Mouse (Mus musculus): ENCODE measurements around the gene Galnt17. TPM values are rescaled to one million over a fixed set of nuclear protein-coding genes. Genes with fewer than 3 reads are reported as not detected.

Galnt17 gene
- polyA plus RNA-seq, 1 experiment from 2014 or later = 0.09 TPM

DNA sequence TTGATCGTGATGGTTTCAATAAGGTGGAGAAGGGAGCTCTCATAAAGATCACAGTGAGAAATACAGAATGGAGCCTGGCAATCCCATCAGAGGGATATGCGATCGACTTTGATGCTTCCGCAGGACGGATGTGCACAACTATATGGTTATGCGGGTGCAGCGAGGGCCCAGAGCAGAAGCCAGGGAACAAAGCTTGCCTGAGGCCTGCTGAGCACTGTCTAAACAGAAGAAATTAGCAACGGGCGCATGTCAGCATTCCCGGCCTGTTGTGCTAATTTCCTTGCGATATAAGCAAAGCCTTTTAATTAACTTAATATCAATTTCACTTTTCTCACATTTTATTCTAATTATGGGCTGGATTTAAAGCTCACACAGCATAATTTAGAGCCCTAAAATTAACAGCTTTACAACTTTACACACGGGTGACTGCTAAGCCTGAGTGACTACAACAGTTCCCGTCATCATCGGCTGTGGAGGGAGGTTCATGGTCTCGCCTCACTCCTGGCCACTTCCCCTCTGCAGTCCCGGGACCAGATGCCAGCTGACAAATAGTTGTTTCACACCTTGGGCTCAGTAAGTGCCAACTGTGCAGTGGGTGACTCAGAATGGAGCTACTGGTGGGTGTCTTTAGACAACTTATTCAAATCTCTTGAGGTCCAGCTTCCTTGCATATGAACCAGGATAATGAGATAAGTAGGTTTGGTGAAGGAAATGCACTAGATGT lies 14.4 kb downstream of the Galnt17 start:
- no peak for ATAC-seq (ENCODE audit: insufficient read depth)
- H3K9me3 ChIP-seq (replicated peaks) = no peaks in the 10 kb centered on the region
- H3K4me1 ChIP-seq (replicated peaks) = no peaks in the 10 kb centered on the region
- H3K36me3 ChIP-seq (replicated peaks) = no peaks in the 10 kb centered on the region
- no peak overlapping the region for H3K4me3 ChIP-seq (replicated peaks)
- H3K4me2 ChIP-seq = no peak overlapping the region
- no peak overlapping the region for H3K9ac ChIP-seq
- WGBS (ENCODE audit: insufficient replicate concordance) = 66% methylated on average over 16 of the region's 16 CpGs
- no peaks in the 10 kb centered on the region for H3K27me3 ChIP-seq
- no peak overlapping the region for H3K27ac ChIP-seq (replicated peaks)

DNA sequence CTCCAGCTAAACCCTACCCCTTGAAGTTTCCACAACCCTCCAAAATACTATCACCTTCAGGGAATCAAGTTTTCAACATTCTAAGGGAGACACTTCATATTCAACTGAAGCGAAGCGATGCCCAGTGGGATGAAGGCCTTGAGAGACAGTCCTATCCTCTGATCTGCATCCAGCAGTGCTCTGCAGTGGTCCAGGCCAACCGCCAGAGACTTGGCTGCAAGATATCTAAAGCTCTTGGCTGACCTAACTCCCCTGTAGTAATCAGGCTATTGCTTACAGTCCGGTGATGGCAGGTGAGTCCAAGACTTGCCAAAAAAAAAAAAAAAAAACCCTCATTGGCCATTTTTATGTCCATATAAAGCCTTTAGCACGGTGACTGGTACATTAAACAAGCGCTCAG lies 21.2 kb downstream of the Galnt17 start:
- no peaks in the 10 kb centered on the region for H3K27me3 ChIP-seq
- no peak overlapping the region for H3K4me2 ChIP-seq
- H3K27ac ChIP-seq (replicated peaks) = no peak overlapping the region
- no peaks in the 10 kb centered on the region for H3K4me1 ChIP-seq (replicated peaks)
- no peaks in the 10 kb centered on the region for H3K36me3 ChIP-seq (replicated peaks)
- WGBS (ENCODE audit: insufficient replicate concordance) = 71% methylated on average over 6 of the region's 6 CpGs
- no peak for ATAC-seq (ENCODE audit: insufficient read depth)
- no peaks in the 10 kb centered on the region for H3K9me3 ChIP-seq (replicated peaks)
- no peak overlapping the region for H3K9ac ChIP-seq
- H3K4me3 ChIP-seq (replicated peaks) = no peak overlapping the region

DNA sequence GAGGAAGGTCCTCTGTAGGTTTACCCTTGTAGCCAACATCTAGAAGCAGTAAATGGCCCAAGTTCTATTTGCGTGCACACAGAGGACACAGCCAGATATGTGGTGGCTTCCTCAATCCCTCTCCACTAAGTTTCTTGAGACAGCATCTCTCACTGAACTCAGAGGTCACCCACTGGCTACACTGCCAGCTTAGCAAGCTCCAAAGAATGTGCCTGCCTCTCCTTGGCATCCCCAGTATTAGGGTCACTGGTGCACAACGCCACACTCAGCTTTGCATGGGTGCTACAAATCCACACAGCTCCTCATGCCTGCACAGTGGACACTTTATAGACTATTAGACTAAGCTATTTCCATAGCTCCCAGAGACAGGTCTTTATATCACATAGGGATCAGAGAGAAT lies 21.6 kb downstream of the Galnt17 start:
- Histone ChIP-seq H3K4me2 (no peak overlapping the region), H3K4me3 (replicated peaks) (no peak overlapping the region), H3K4me1 (replicated peaks) (no peaks in the 10 kb centered on the region), H3K36me3 (replicated peaks) (no peaks in the 10 kb centered on the region), H3K27ac (replicated peaks) (no peak overlapping the region), H3K27me3 (no peaks in the 10 kb centered on the region), H3K9me3 (replicated peaks) (no peaks in the 10 kb centered on the region), H3K9ac (no peak overlapping the region)
- 52% methylated on average over 2 of the region's 2 CpGs for WGBS (ENCODE audit: insufficient replicate concordance)
- no peak for ATAC-seq (ENCODE audit: insufficient read depth)

DNA sequence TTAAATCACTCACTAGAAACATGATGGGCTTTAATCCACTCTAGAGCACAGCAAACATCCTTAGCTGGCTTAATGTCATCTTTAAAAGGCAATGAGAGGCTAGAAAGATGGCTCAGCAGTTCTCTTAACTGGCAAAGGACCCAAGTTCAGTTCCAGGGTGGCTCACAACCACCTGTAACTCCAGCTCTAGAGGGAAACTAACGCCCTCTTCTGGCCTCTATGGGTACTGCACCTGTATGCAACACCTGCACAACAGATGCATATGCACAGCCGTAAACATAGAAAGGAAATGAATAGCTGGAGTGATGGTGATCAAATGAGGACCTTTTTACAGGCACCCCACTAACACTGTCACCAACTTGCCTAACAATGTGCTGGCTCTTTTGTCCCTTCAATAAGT lies 27.9 kb downstream of the Galnt17 start:
- Histone ChIP-seq H3K9ac (no peak overlapping the region), H3K4me2 (no peak overlapping the region)
- WGBS (ENCODE audit: insufficient replicate concordance) = 36% methylated on average over 2 of the region's 2 CpGs

DNA sequence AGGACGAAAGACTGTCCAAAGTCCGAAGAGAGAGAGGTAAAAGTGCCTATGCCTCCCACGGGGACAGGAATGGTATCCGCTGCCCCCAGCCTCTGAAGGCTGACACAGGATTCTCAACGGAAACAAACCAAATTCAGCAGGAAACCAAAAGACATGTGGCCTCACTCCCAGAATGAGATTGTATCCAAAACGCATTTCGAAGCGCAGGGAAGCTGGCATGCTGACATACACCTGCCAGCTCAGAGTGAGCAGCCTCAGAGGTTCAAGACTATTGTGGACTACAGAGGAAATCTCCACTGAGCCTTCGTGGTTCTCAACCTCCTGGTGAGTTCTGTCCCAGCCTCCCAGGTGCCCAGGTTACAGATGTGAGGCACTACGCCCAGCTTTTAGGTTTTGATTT lies 29.0 kb downstream of the Galnt17 start:
- H3K27me3 ChIP-seq = no peaks in the 10 kb centered on the region
- H3K4me1 ChIP-seq (replicated peaks) = no peaks in the 10 kb centered on the region
- H3K4me3 ChIP-seq (replicated peaks) = no peak overlapping the region
- H3K27ac ChIP-seq (replicated peaks) = no peak overlapping the region
- WGBS (ENCODE audit: insufficient replicate concordance) = 54% methylated on average over 10 of the region's 10 CpGs
- H3K4me2 ChIP-seq = no peak overlapping the region
- ATAC-seq (ENCODE audit: insufficient read depth) = no peak
- H3K9ac ChIP-seq = no peak overlapping the region
- H3K9me3 ChIP-seq (replicated peaks) = 0 out of 2 replicates have a peak, but pooled peaks cover 4% of the 10 kb centered on the region
- no peaks in the 10 kb centered on the region for H3K36me3 ChIP-seq (replicated peaks)

More for the DNA sequence above, 27.9 kb downstream of the Galnt17 start:
- no peaks in the 10 kb centered on the region for H3K4me1 ChIP-seq (replicated peaks)
- H3K9me3 ChIP-seq (replicated peaks) = 0 out of 2 replicates have a peak, but pooled peaks cover 4% of the 10 kb centered on the region
- no peaks in the 10 kb centered on the region for H3K36me3 ChIP-seq (replicated peaks)
- H3K27ac ChIP-seq (replicated peaks) = no peak overlapping the region
- ATAC-seq (ENCODE audit: insufficient read depth) = no peak
- H3K4me3 ChIP-seq (replicated peaks) = no peak overlapping the region
- H3K27me3 ChIP-seq = no peaks in the 10 kb centered on the region

DNA sequence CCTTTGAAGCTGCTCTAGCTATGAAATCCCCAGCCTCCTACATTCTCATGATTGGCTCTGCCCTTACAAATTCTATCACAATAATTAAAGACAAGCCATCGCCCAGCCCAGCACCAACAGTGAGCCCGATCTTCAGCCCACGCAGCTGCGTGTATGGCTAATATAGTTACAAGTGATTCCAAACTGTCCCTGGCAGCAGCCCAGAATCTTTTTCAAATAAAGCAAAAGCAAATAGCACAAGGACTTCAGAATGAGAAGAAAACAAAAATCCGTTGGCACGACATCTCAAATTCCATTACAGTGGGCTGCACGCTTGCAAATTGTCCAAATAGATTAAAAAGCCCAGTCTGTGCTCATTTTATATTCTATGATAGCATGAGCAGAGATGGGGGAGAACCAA lies 31.1 kb downstream of the Galnt17 start:
- Histone ChIP-seq H3K4me3 (replicated peaks) (no peak overlapping the region), H3K9ac (no peak overlapping the region), H3K36me3 (replicated peaks) (no peaks in the 10 kb centered on the region), H3K27me3 (no peaks in the 10 kb centered on the region), H3K27ac (replicated peaks) (no peak overlapping the region), H3K4me1 (replicated peaks) (no peaks in the 10 kb centered on the region), H3K4me2 (no peak overlapping the region), H3K9me3 (replicated peaks) (0 out of 2 replicates have a peak, but pooled peaks cover 4% of the 10 kb centered on the region)
- WGBS (ENCODE audit: insufficient replicate concordance) = 74% methylated on average over 7 of the region's 7 CpGs
- ATAC-seq (ENCODE audit: insufficient read depth) = no peak

DNA sequence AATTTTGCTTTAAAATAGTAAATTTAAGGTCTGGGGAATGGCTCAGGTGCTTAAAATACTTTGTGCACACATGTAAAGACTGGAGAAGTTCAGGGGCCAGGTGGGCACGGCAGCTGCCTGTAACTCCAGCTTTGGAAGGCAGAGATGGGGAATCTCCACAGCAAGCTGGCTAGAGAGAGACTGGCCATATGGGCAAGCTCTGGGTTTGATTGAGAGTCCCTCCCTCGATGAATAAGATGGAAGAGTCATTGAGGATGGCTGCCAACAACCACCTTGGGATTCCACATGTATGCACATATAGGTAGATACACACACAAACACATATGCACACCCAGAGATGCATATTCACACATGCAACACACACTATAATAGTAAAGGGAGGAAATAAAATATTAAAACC lies 42.0 kb downstream of the Galnt17 start:
- Histone ChIP-seq H3K4me3 (replicated peaks) (no peak overlapping the region), H3K27me3 (no peaks in the 10 kb centered on the region), H3K9ac (no peak overlapping the region), H3K9me3 (replicated peaks) (no peaks in the 10 kb centered on the region), H3K4me1 (replicated peaks) (no peaks in the 10 kb centered on the region), H3K27ac (replicated peaks) (no peak overlapping the region), H3K36me3 (replicated peaks) (no peaks in the 10 kb centered on the region), H3K4me2 (no peak overlapping the region)
- WGBS (ENCODE audit: insufficient replicate concordance) = 39% methylated on average over 2 of the region's 2 CpGs
- ATAC-seq (ENCODE audit: insufficient read depth) = no peak

DNA sequence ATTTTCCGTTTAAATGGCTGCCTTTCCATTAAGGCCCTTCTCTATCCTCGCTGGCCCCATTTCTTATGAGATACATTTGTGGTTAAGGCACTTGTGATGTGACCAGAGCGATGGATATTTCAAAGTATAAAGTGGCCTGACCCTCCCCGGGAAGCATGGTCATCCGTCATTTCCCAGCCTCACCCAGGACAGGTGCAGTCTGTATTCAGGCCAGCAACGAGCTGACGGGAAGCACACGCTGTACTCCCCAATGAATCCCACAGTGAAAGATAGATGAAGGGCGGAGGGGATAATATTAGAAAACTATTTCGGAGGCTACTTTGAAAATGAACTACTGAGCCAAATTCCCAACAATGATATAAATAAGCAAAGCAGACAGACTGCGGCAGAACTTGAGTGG lies 44.2 kb downstream of the Galnt17 start:
- 72% methylated on average over 11 of the region's 11 CpGs for WGBS (ENCODE audit: insufficient replicate concordance)
- no peak overlapping the region for H3K4me3 ChIP-seq (replicated peaks)

DNA sequence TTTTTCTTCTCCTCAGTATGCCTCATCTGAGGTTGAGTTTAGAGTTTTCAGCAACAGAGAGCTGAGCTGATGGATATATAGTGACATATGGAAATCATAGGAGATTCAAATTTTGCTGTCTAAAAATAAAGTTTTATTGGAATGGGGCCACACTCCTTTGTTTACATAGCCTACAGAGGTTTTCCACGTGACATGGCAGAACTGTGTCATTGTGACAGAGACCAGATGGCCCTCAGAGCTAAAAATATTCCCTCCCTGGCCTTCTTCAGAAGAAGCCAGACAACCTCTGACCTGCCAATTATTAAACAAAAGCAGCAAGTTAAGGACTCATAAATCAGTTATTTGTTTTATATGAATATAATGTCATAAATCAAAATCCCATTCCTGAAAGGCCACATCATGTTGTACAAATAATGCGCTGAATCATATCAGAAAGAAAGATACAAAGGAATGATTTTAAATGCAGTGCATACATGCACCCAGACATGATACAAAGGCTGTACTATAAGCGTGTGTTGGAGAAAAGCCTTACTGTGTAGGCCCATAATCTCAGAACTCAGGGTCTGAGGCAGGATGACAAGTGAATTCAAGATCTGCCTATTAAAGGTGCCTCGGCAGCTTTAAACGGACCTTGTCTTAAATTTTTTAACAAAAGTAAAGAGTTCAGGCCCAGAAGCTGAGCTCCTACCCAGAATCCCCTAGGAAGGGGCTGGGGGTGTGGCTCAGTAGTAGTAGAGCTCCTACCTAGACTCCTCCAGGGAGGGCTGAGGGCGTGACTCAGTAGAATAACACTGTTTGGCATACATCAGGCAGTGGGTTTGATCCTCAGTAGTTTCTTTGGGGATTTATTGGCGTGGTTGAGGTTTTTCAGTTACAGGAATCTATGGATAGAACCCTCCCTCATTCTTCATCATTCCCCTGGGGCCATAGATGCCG lies 57.3 kb downstream of the Galnt17 start:
- 50% methylated on average over 8 of the region's 8 CpGs for WGBS (ENCODE audit: insufficient replicate concordance)
- H3K4me2 ChIP-seq = no peak overlapping the region
- H3K4me1 ChIP-seq (replicated peaks) = no peaks in the 10 kb centered on the region
- no peaks in the 10 kb centered on the region for H3K36me3 ChIP-seq (replicated peaks)
- H3K9me3 ChIP-seq (replicated peaks) = no peaks in the 10 kb centered on the region
- ATAC-seq (ENCODE audit: insufficient read depth) = no peak
- H3K27ac ChIP-seq (replicated peaks) = no peak overlapping the region
- H3K9ac ChIP-seq = no peak overlapping the region
- H3K27me3 ChIP-seq = no peaks in the 10 kb centered on the region
- H3K4me3 ChIP-seq (replicated peaks) = no peak overlapping the region

More for the DNA sequence above, 44.2 kb downstream of the Galnt17 start:
- no peak for ATAC-seq (ENCODE audit: insufficient read depth)
- Histone ChIP-seq H3K4me1 (replicated peaks) (no peaks in the 10 kb centered on the region), H3K36me3 (replicated peaks) (no peaks in the 10 kb centered on the region), H3K9ac (no peak overlapping the region), H3K4me2 (no peak overlapping the region), H3K27me3 (no peaks in the 10 kb centered on the region), H3K9me3 (replicated peaks) (no peaks in the 10 kb centered on the region), H3K27ac (replicated peaks) (no peak overlapping the region)

DNA sequence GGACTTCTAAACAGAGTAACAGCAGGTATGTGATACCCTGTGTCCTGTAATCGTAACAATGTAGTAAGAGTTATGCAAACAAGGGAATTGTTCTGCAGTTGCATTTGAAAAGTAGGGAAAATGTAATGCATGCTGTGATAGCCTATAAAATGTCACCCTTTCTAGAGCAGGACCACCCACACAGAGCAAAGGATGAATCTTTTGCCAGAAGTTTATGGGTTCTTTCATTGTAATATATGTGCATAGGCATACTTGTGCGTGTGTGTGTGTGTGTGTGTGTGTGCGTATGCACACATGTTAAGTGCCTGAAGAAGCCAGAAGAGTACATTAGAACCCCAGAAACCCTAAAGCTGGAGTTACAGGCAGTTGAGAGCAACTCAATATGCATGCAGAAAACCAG lies 59.9 kb downstream of the Galnt17 start:
- H3K36me3 ChIP-seq (replicated peaks) = no peaks in the 10 kb centered on the region
- H3K4me1 ChIP-seq (replicated peaks) = no peaks in the 10 kb centered on the region
- no peak overlapping the region for H3K4me3 ChIP-seq (replicated peaks)
- 71% methylated on average over 3 of the region's 3 CpGs for WGBS (ENCODE audit: insufficient replicate concordance)
- no peaks in the 10 kb centered on the region for H3K27me3 ChIP-seq
- H3K9ac ChIP-seq = no peak overlapping the region
- no peak overlapping the region for H3K4me2 ChIP-seq
- H3K27ac ChIP-seq (replicated peaks) = no peak overlapping the region
- H3K9me3 ChIP-seq (replicated peaks) = no peaks in the 10 kb centered on the region
- no peak for ATAC-seq (ENCODE audit: insufficient read depth)

DNA sequence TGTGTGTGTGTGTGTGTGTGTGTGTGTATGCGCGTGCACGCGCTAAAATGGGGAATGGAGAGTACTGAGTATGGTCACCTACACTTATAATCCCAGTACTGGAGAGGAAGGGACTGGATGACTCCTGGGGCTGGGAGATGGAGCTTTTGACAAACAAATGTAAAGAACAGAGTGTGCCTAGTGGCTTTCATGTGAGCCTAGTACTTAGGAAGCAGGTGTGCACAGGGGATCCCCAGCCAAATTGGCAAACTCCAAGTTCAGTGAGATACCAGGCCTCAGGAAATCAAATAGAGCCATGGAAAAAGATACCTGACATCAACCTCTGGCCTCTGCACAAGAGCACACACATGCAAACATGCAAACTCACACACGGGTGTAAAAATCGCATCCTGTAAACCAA lies 61.7 kb downstream of the Galnt17 start:
- ATAC-seq (ENCODE audit: insufficient read depth) = no peak
- 80% methylated on average over 6 of the region's 6 CpGs for WGBS (ENCODE audit: insufficient replicate concordance)
- no peak overlapping the region for H3K4me2 ChIP-seq

More for the DNA sequence above, 61.7 kb downstream of the Galnt17 start:
- Histone ChIP-seq H3K4me1 (replicated peaks) (no peaks in the 10 kb centered on the region), H3K9ac (no peak overlapping the region), H3K4me3 (replicated peaks) (no peak overlapping the region), H3K36me3 (replicated peaks) (no peaks in the 10 kb centered on the region), H3K27me3 (no peaks in the 10 kb centered on the region), H3K27ac (replicated peaks) (no peak overlapping the region), H3K9me3 (replicated peaks) (no peaks in the 10 kb centered on the region)
